Mouse (Mus musculus): ENCODE data around the gene Hk2. TPM values are rescaled to one million over a fixed set of nuclear protein-coding genes. Genes with fewer than 3 reads are reported as not detected.

Hk2 gene
- total and polyA plus RNA-seq, 2 experiments from 2014 or later = 2.2 to 3.9 TPM

DNA sequence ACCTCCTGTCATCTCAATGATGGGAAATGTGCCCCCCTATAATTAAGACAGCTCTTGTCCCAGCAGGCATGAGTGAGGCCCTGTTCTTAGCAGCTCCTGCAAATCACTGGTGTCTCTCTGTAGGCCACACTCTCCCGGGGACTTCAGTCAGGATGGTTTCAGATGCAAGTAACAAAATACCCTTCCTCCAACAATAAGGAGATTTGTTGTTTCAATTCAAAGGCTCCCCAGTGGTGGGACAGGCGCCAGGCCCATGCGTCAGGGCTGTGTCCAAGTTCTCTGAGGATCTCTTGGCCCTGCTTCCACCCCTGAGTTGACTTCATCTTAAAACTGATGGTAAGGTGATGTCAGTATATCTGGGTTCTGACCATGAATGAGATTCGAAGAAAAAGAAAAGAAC lies 9.7 kb upstream of the Hk2 start:
- Histone ChIP-seq H3K27me3 (ENCODE audit: insufficient read depth, low read length) (no peaks in the 10 kb centered on the region), H3K9ac (replicated peaks; ENCODE audit: low read length, poor library complexity, severe bottlenecking) (no peak overlapping the region), H3K27ac (ENCODE audit: low read depth, low read length) (no peak overlapping the region), H3K36me3 (ENCODE audit: insufficient read depth, low read length) (no peaks in the 10 kb centered on the region), H3K4me1 (ENCODE audit: insufficient read depth, low read length) (no peaks in the 10 kb centered on the region), H3K4me2 (ENCODE audit: low read depth, low read length, poor library complexity, severe bottlenecking) (no peak overlapping the region), H3K9me3 (ENCODE audit: low read length) (no peaks in the 10 kb centered on the region), H3K4me3 (ENCODE audit: low read depth, low read length) (no peak overlapping the region)
- TF ChIP-seq CTCF (IDR thresholded peaks at IDR 0.05) = no peak
- ATAC-seq (ENCODE audit: low FRiP score) (no peak), DNase-seq (ENCODE audit: low spot score) (no peak)
- WGBS = 57% methylated on average over 4 of the region's 4 CpGs

DNA sequence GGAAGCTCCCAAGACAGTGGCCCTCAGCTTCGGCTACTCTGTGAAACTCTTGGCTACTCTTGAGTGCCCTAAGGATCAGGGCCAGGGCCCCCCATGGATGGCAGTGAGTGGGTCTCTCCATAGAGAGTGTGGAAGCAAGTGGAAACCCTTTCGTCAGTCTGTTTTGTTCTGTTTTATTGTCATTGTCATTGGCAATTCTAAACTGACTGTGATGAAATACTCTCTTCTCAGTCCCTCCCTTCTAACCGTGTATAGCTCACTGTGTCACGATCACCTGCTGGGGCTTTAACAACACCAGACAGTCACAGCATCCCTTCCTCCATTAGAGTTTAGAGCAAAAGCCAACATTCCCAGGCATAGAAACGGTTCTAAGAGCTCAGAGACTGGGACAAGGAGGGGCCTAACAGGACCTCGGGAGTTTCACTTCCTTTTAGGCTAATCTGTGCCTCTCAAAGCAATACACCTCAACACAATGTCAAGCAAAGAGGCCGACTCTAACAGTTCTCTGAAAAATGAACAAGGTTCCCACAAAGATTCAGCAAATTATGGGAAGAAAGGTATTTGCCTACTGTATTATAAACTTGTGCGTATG lies 6.6 kb upstream of the Hk2 start:
- no peaks in the 10 kb centered on the region for H3K9me3 ChIP-seq (ENCODE audit: low read length)
- no peaks in the 10 kb centered on the region for H3K36me3 ChIP-seq (ENCODE audit: insufficient read depth, low read length)
- WGBS = 55% methylated on average over 8 of the region's 8 CpGs
- H3K27ac ChIP-seq (ENCODE audit: low read depth, low read length) = no peak overlapping the region
- H3K4me3 ChIP-seq (ENCODE audit: low read depth, low read length) = no peak overlapping the region
- DNase-seq (ENCODE audit: low spot score) = no peak
- no peak for ATAC-seq (ENCODE audit: low FRiP score)
- H3K9ac ChIP-seq (replicated peaks; ENCODE audit: low read length, poor library complexity, severe bottlenecking) = no peak overlapping the region
- no peak overlapping the region for H3K4me2 ChIP-seq (ENCODE audit: low read depth, low read length, poor library complexity, severe bottlenecking)
- H3K4me1 ChIP-seq (ENCODE audit: insufficient read depth, low read length) = no peaks in the 10 kb centered on the region
- no peaks in the 10 kb centered on the region for H3K27me3 ChIP-seq (ENCODE audit: insufficient read depth, low read length)
- no peak for TF ChIP-seq CTCF (IDR thresholded peaks at IDR 0.05)

DNA sequence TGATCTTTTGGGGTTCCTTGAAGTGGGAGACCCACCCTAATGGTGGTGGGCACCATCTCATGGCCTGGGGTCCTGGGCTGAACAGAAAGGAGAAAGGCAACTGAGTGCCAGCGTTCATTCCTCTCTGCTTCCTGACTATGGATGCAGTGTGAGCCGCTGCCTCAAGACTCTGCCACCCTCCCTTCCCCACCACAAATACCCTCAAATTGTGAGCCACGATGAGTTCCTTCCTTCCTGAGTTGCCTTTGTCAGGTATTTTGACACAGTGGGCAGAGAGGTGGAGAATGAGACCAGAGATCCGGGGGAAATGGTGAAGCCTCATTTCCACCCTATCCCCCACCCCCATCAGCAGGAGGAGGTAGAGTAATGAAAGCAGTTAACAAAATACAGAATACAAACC lies 6.1 kb upstream of the Hk2 start:
- ATAC-seq (ENCODE audit: low FRiP score) = no peak
- no peak for TF ChIP-seq CTCF (IDR thresholded peaks at IDR 0.05)

DNA sequence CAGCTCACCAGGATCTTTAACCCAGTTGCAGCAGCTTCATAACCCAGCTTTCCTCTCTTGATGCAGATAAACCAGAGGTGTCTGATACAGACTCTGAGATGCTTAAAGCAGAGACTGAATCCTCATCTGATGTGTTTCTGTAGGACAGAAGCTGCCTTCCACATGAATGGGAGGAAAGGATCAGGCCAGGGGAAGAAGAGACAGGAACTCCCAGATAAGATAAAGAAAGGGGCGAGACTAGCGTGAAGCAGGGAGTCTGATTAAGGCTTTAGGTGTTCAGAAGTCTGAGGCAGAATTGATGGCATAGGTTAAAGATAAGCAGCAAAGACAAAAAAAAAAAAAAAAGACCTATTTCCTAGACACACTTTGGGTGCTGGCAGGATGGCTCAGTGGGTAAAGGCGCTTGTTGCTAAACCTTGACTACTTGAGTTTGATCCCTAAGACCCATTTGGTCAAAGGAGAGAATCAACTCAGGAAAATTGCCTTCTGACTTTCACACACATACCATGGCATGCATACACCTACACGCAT lies 2.9 kb upstream of the Hk2 start:
- 87% methylated on average over 4 of the region's 4 CpGs for WGBS

More for the DNA sequence above, 6.1 kb upstream of the Hk2 start:
- 75% methylated on average over 4 of the region's 4 CpGs for WGBS
- Histone ChIP-seq H3K9me3 (ENCODE audit: low read length) (no peaks in the 10 kb centered on the region), H3K9ac (replicated peaks; ENCODE audit: low read length, poor library complexity, severe bottlenecking) (no peak overlapping the region), H3K27ac (ENCODE audit: low read depth, low read length) (no peak overlapping the region), H3K4me1 (ENCODE audit: insufficient read depth, low read length) (no peaks in the 10 kb centered on the region), H3K4me3 (ENCODE audit: low read depth, low read length) (no peak overlapping the region), H3K36me3 (ENCODE audit: insufficient read depth, low read length) (no peaks in the 10 kb centered on the region), H3K4me2 (ENCODE audit: low read depth, low read length, poor library complexity, severe bottlenecking) (no peak overlapping the region), H3K27me3 (ENCODE audit: insufficient read depth, low read length) (0 out of 2 replicates have a peak, but pooled peaks cover 4% of the 10 kb centered on the region)
- DNase-seq (ENCODE audit: low spot score) = no peak

DNA sequence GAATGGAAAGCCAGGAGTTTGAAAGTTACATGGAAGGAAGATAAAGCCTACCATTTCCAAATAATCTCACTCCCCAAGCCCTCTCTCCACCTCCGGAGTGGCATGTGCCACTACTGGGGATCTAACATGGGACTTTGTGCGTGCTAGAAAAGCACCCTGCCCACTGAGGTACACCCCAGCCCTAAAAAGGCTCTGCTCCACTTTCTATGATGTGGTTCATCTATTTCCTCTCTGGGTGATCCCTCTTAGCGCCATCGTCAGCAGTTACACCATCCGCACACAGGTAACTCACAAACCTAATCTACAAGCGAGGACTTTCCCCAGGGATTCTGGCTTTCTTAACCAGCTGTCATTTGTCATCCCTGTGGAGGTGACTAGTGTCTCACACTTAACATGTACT lies 1.1 kb upstream of the Hk2 start:
- no peak for TF ChIP-seq CTCF (IDR thresholded peaks at IDR 0.05)
- DNase-seq (ENCODE audit: low spot score) (no peak), ATAC-seq (ENCODE audit: low FRiP score) (no peak)
- Histone ChIP-seq H3K9me3 (ENCODE audit: low read length) (no peaks in the 10 kb centered on the region), H3K4me1 (ENCODE audit: insufficient read depth, low read length) (peaks cover 13% of the 10 kb centered on the region; the same call in 1 of the 2 replicates), H3K9ac (replicated peaks; ENCODE audit: low read length, poor library complexity, severe bottlenecking) (no peak overlapping the region), H3K36me3 (ENCODE audit: insufficient read depth, low read length) (no peaks in the 10 kb centered on the region), H3K4me2 (ENCODE audit: low read depth, low read length, poor library complexity, severe bottlenecking) (no peak overlapping the region), H3K27ac (ENCODE audit: low read depth, low read length) (no peak overlapping the region), H3K27me3 (ENCODE audit: insufficient read depth, low read length) (0 out of 2 replicates have a peak, but pooled peaks cover 14% of the 10 kb centered on the region), H3K4me3 (ENCODE audit: low read depth, low read length) (no peak overlapping the region)
- 80% methylated on average over 6 of the region's 6 CpGs for WGBS

More for the DNA sequence above, 2.9 kb upstream of the Hk2 start:
- DNase-seq (ENCODE audit: low spot score) = no peak
- Histone ChIP-seq H3K4me3 (ENCODE audit: low read depth, low read length) (no peak overlapping the region), H3K9me3 (ENCODE audit: low read length) (no peaks in the 10 kb centered on the region), H3K4me1 (ENCODE audit: insufficient read depth, low read length) (peaks cover 13% of the 10 kb centered on the region; the same call in 1 of the 2 replicates), H3K27ac (ENCODE audit: low read depth, low read length) (no peak overlapping the region), H3K27me3 (ENCODE audit: insufficient read depth, low read length) (0 out of 2 replicates have a peak, but pooled peaks cover 14% of the 10 kb centered on the region), H3K4me2 (ENCODE audit: low read depth, low read length, poor library complexity, severe bottlenecking) (no peak overlapping the region), H3K9ac (replicated peaks; ENCODE audit: low read length, poor library complexity, severe bottlenecking) (no peak overlapping the region), H3K36me3 (ENCODE audit: insufficient read depth, low read length) (no peaks in the 10 kb centered on the region)
- TF ChIP-seq CTCF (IDR thresholded peaks at IDR 0.05) = no peak
- no peak for ATAC-seq (ENCODE audit: low FRiP score)

Data from midbrain, postnatal 0 days (tissue).